Mouse (Mus musculus): Measurements from ENCODE around the gene Kcnc1.

- TF ChIP-seq CTCF (IDR thresholded peaks at IDR 0.05; ENCODE audit: low read depth, low read length): no peak
- no peak for TF ChIP-seq POLR2A (IDR thresholded peaks at IDR 0.05; ENCODE audit: borderline replicate concordance, low read depth, low read length)
Observed at GRCm38 (mm10) chr7:46462287-46462686, 66.0 kb downstream of the Kcnc1 start.

Measured in bone marrow macrophage, adult 2 months (primary cell).